Mouse (Mus musculus) cerebellum, adult 2 months (tissue): ENCODE results near the gene Ankrd13c. TPM values are rescaled to one million over a fixed set of nuclear protein-coding genes. Genes with fewer than 3 reads are reported as not detected.

Source experiments
- DNase-seq, 2 experiments: peaks; one replicate each; pipeline ENCODE4 v3.0.0; 2021
- H3K27ac ChIP-seq: fragments of 200-500 bp; 2 replicates; pipeline ENCODE4 v1.5.1; 2012; ENCODE audit warnings: low read length, control low read depth, inconsistent platforms; ENCODE audit not compliant: insufficient read depth
- H3K27me3 ChIP-seq: fragments of 200-500 bp; 2 replicates; pipeline ENCODE4 v1.6.1; 2012; ENCODE audit warnings: inconsistent platforms, mild to moderate bottlenecking, low read length, moderate library complexity; ENCODE audit not compliant: control insufficient read depth, insufficient read depth
- H3K4me1 ChIP-seq: fragments of 200-500 bp; 2 replicates; pipeline ENCODE4 v1.6.1; 2011; ENCODE audit warnings: low read length; ENCODE audit not compliant: control insufficient read depth, insufficient read depth
- H3K4me3 ChIP-seq: fragments of 200-500 bp; replicated peaks from 2 replicates; pipeline ENCODE3; 2011; ENCODE audit warnings: mild to moderate bottlenecking, low read depth, low read length, control low read depth; ENCODE audit not compliant: insufficient read depth
- CTCF ChIP-seq: fragments of 200-500 bp; IDR thresholded peaks from 2 replicates; pipeline ENCODE4 v1.5.1; 2011; ENCODE audit warnings: low read depth, mild to moderate bottlenecking, control low read depth, low read length, moderate library complexity, borderline replicate concordance; ENCODE audit not compliant: insufficient read depth
- POLR2A ChIP-seq: fragments of 200-500 bp; IDR thresholded peaks from 2 replicates; pipeline ENCODE4 v1.6.1; 2011; ENCODE audit warnings: low read length, control low read depth, borderline replicate concordance; ENCODE audit not compliant: insufficient read depth
- WGBS: fragments of 180-500 bp; shearing (Covaris S2); methylation state at CpG from one replicate; pipeline ENCODE4 v1.1.7; 2018; 5-methylcytosine and 5-hydroxymethylcytosine counted together
- polyA plus RNA-seq: library from polyadenylated mRNA; depleted of rRNA; stranded (reverse); fragments of >200 nt; gene quantifications from 2 replicates; pipeline ENCODE4 v1.2.3, GENCODE M21; 2012; rRNA removed

Gene Ankrd13c
- polyA plus RNA-seq, 1 experiment: 37.7 TPM

DNA sequence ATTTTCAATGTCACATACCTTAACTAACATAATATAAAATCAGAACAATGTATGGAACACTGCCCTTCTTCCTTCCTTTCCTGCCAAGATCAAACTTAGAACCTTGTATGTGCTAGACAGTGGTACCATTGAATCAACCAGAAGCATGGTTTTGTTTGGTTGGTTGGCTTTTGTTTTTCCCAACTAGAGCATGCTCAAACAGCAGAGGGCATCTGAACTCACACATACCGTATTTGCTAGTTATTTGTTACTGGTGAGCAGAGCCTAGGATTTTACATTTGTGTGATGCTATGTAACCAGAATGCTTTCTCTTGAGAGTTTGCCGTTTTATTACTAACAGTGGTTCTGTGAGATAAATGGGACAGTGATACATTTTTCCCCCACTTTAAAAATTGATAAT is 102.5 kb downstream of the Ankrd13c start:
- H3K27me3 ChIP-seq: no peaks in the 10 kb centered on the region
- TF ChIP-seq POLR2A: no peak
- no peak for TF ChIP-seq CTCF
- WGBS: 85% methylated on average over 2 of the region's 2 CpGs
- no peak overlapping the region for H3K4me3 ChIP-seq
- DNase-seq: no peak
- H3K4me1 ChIP-seq: no peaks in the 10 kb centered on the region
- no peak overlapping the region for H3K27ac ChIP-seq

Other genes starting within 250 kb of the Ankrd13c start
- 3.3 and 3.9 TPM in 2 replicates for gene Cth, start 22.2 kb upstream of the Ankrd13c start, polyA plus RNA-seq
- 419 and 433 TPM in 2 replicates for gene Srsf11, start 89.4 kb downstream of the Ankrd13c start, polyA plus RNA-seq
- 23.3 and 25.3 TPM in 2 replicates for gene Lrrc40, start 89.4 kb downstream of the Ankrd13c start, polyA plus RNA-seq